Mouse (Mus musculus) stomach, postnatal 0 days (tissue): ENCODE results near the gene Msn. TPM values are rescaled to one million over a fixed set of nuclear protein-coding genes. Genes with fewer than 3 reads are reported as not detected.
A peak's percentile ranks its signal among the peaks of the same experiment; 100 is the strongest.
"Not testable (repeated sequence)": the region's sequence is repeated elsewhere in the genome, so short reads cannot be mapped to it uniquely, and the experiment has no call there.

Source experiments
- ATAC-seq: fragments of 200-750 bp; cut with Nextera tagmentation; 2 replicates; pipeline ENCODE4 v1.8.0; 2017; ENCODE audit not compliant: low FRiP score, low TSS enrichment
- DNase-seq: peaks from one replicate; pipeline ENCODE4 v3.0.0-alpha.2; 2016; ENCODE audit warnings: low spot score
- H3K27ac ChIP-seq: fragments of 300-500 bp; sonication (generic); replicated peaks from 2 replicates; pipeline ENCODE4 v1.5.1; 2014; ENCODE audit warnings: mild to moderate bottlenecking, control low read depth
- H3K27me3 ChIP-seq: fragments of 300-500 bp; sonication (generic); 2 replicates; pipeline ENCODE4 v1.6.1; 2014; ENCODE audit warnings: low read length; ENCODE audit not compliant: control insufficient read depth, insufficient read depth
- H3K36me3 ChIP-seq: fragments of 300-500 bp; sonication (generic); 2 replicates; pipeline ENCODE4 v1.6.1; 2014; ENCODE audit warnings: low read length, mixed read lengths; ENCODE audit not compliant: control insufficient read depth, insufficient read depth
- H3K4me1 ChIP-seq: fragments of 300-500 bp; sonication (generic); replicated peaks from 2 replicates; pipeline ENCODE4 v1.6.1; 2014; ENCODE audit warnings: antibody characterized with exemption; ENCODE audit not compliant: control insufficient read depth, insufficient read depth
- H3K4me2 ChIP-seq: fragments of 300-500 bp; sonication (generic); replicated peaks from 2 replicates; pipeline ENCODE4 v1.6.1; 2014; ENCODE audit warnings: low read depth, mild to moderate bottlenecking, control low read depth, moderate library complexity
- H3K4me3 ChIP-seq: fragments of 300-500 bp; sonication (generic); 2 replicates; pipeline ENCODE4 v1.5.1; 2014; ENCODE audit warnings: low read depth, low read length, control low read depth
- H3K9ac ChIP-seq: fragments of 300-500 bp; sonication (generic); 2 replicates; pipeline ENCODE4 v1.6.1; 2014; ENCODE audit warnings: mild to moderate bottlenecking, low read length, control low read depth, mixed read lengths
- H3K9me3 ChIP-seq: fragments of 300-500 bp; sonication (generic); 2 replicates; pipeline ENCODE4 v1.6.1; 2016; ENCODE audit warnings: low read length; ENCODE audit not compliant: control insufficient read depth
- CTCF ChIP-seq: IDR thresholded peaks from 2 replicates; pipeline ENCODE4 v1.5.1; 2016; ENCODE audit warnings: antibody characterized with exemption, low read depth, mild to moderate bottlenecking, moderate library complexity
- EP300 ChIP-seq: optimal IDR thresholded peaks from 2 replicates; pipeline ENCODE3; 2016; ENCODE audit warnings: antibody characterized with exemption
- WGBS: fragments of 180-500 bp; shearing (Covaris S2); extraction: QIAGEN DNeasy Blood & Tissue Kit; methylation state at CpG from one replicate; pipeline ENCODE4 v1.1.7; 2014; 5-methylcytosine and 5-hydroxymethylcytosine counted together
- polyA plus RNA-seq: library from polyadenylated mRNA; unstranded; fragments of >200 nt; fragmentation: Nextera tagmentation; extraction: Ambion mirVana; gene quantifications from 2 replicates; pipeline ENCODE4 v1.2.1, GENCODE M21; 2015

Msn gene
- polyA plus RNA-seq, 1 experiment from 2014 or later: 34.9 TPM

- not testable (repeated sequence) for H3K4me2 ChIP-seq, H3K4me3 ChIP-seq, ATAC-seq, DNase-seq, H3K4me1 ChIP-seq, H3K9me3 ChIP-seq, H3K9ac ChIP-seq, H3K36me3 ChIP-seq, H3K27me3 ChIP-seq, H3K27ac ChIP-seq
- TF ChIP-seq CTCF: 0 out of 2 replicates have a peak, but pooled peaks have one; percentile 12
- WGBS: 77% methylated on average over 3 of the region's 3 CpGs
Measured at GRCm38 (mm10) chrX:96205143-96205542, 109.3 kb downstream of the Msn start.

- Histone ChIP-seq H3K4me1 (no peaks in the 10 kb centered on the region), H3K4me2 (no peak overlapping the region), H3K36me3 (no peaks in the 10 kb centered on the region), H3K4me3 (no peak overlapping the region), H3K9me3 (no peaks in the 10 kb centered on the region), H3K27ac (no peak overlapping the region), H3K27me3 (no peaks in the 10 kb centered on the region), H3K9ac (no peak overlapping the region)
- ATAC-seq (no peak), DNase-seq (no peak)
- WGBS: 37% methylated on average over 1 of the region's 1 CpGs
- TF ChIP-seq EP300 (no peak), CTCF (no peak)
Measured at GRCm38 (mm10) chrX:96206872-96207271, 111.0 kb downstream of the Msn start.

DNA sequence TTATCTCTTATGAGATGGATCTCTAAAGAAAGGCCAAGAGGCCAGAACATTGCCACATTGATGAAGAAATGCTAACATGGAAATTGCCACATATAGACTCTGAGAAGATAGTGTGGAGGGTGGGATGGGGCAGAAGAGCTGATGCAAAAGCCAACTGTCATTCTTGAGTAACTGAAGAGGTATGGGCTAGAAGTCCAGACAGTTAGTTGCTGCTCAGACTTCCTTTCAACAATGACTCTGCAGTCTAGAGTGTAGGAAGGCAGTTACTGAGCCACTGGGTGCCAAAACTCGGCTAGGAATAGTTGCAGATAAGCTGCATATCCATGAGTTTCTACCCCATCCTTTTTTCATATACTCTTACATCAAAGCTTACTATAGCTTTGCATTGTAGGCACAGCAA is 122.2 kb downstream of the Msn start:
- Histone ChIP-seq H3K9me3 (no peaks in the 10 kb centered on the region), H3K4me2 (no peak overlapping the region), H3K36me3 (no peaks in the 10 kb centered on the region), H3K4me3 (no peak overlapping the region), H3K9ac (no peak overlapping the region), H3K27me3 (no peaks in the 10 kb centered on the region), H3K4me1 (no peaks in the 10 kb centered on the region), H3K27ac (no peak overlapping the region)
- WGBS: 32% methylated on average over 1 of the region's 1 CpGs
- ATAC-seq (no peak), DNase-seq (no peak)
- TF ChIP-seq EP300: no peak
- no peak for TF ChIP-seq CTCF

Other genes starting within 250 kb of the Msn start
- gene Las1l, start 139.1 kb upstream of the Msn start, polyA plus RNA-seq: 33.7 and 35.8 TPM in 2 replicates
- gene Vsig4, start 197.4 kb downstream of the Msn start, polyA plus RNA-seq: 0.06 TPM in 1 of 2 replicates, not detected in the other